Mouse (Mus musculus): ENCODE measurements around the gene Plxnd1. TPM values are rescaled to one million over a fixed set of nuclear protein-coding genes. Genes with fewer than 3 reads are reported as not detected.

Gene Plxnd1
- polyA plus RNA-seq, 2 experiments: 50.4 to 61.9 TPM

GRCm38 (mm10) chr6:115962439-115963085, 32.2 kb downstream of the Plxnd1 start:
- no peaks in the 10 kb centered on the region for H3K27me3 ChIP-seq (ENCODE audit: control insufficient read depth, insufficient read depth, low read length)
- no peak for DNase-seq (ENCODE audit: low spot score)
- H3K9ac ChIP-seq (ENCODE audit: low read depth, low read length, severe bottlenecking): no peak overlapping the region
- H3K9me3 ChIP-seq (ENCODE audit: control insufficient read depth, low read length): no peaks in the 10 kb centered on the region
- ATAC-seq (ENCODE audit: low FRiP score, low read depth): no peak
- H3K4me1 ChIP-seq (ENCODE audit: control insufficient read depth, insufficient read depth, low read length): peaks cover 13% of the 10 kb centered on the region
- WGBS: 45% methylated on average over 23 of the region's 23 CpGs
- peaks cover 6% of the 10 kb centered on the region for H3K36me3 ChIP-seq (ENCODE audit: control insufficient read depth, insufficient read depth, low read length)
- no peak overlapping the region for H3K4me3 ChIP-seq (replicated peaks; ENCODE audit: low read length)
- no peak overlapping the region for H3K27ac ChIP-seq (replicated peaks; ENCODE audit: low read depth, low read length)
- no peak overlapping the region for H3K4me2 ChIP-seq (replicated peaks; ENCODE audit: low read depth, low read length, severe bottlenecking)
- no peak for TF ChIP-seq POLR2A (IDR thresholded peaks at IDR 0.05; ENCODE audit: borderline replicate concordance, extremely low read depth, insufficient read depth, insufficient read length)

- TF ChIP-seq POLR2A (IDR thresholded peaks at IDR 0.05; ENCODE audit: borderline replicate concordance, extremely low read depth, insufficient read depth, insufficient read length): no peak
- no peak overlapping the region for H3K9ac ChIP-seq (ENCODE audit: low read depth, low read length, severe bottlenecking)
- H3K27me3 ChIP-seq (ENCODE audit: control insufficient read depth, insufficient read depth, low read length): no peaks in the 10 kb centered on the region
- peaks cover 6% of the 10 kb centered on the region for H3K36me3 ChIP-seq (ENCODE audit: control insufficient read depth, insufficient read depth, low read length)
- no peak for ATAC-seq (ENCODE audit: low FRiP score, low read depth)
- no peak overlapping the region for H3K4me2 ChIP-seq (replicated peaks; ENCODE audit: low read depth, low read length, severe bottlenecking)
- no peak overlapping the region for H3K27ac ChIP-seq (replicated peaks; ENCODE audit: low read depth, low read length)
- WGBS: 89% methylated on average over 3 of the region's 3 CpGs
- H3K4me3 ChIP-seq (replicated peaks; ENCODE audit: low read length): no peak overlapping the region
- H3K9me3 ChIP-seq (ENCODE audit: control insufficient read depth, low read length): no peaks in the 10 kb centered on the region
- peaks cover 20% of the 10 kb centered on the region for H3K4me1 ChIP-seq (ENCODE audit: control insufficient read depth, insufficient read depth, low read length)
- no peak for DNase-seq (ENCODE audit: low spot score)
Measured at GRCm38 (mm10) chr6:115961743-115962142, 33.1 kb downstream of the Plxnd1 start.

- DNase-seq (ENCODE audit: low spot score): no peak
- no peak for ATAC-seq (ENCODE audit: low FRiP score, low read depth)
- Histone ChIP-seq H3K4me2 (replicated peaks; ENCODE audit: low read depth, low read length, severe bottlenecking) (no peak overlapping the region), H3K4me3 (replicated peaks; ENCODE audit: low read length) (no peak overlapping the region), H3K9ac (ENCODE audit: low read depth, low read length, severe bottlenecking) (no peak overlapping the region), H3K4me1 (ENCODE audit: control insufficient read depth, insufficient read depth, low read length) (peaks cover 20% of the 10 kb centered on the region), H3K27me3 (ENCODE audit: control insufficient read depth, insufficient read depth, low read length) (no peaks in the 10 kb centered on the region), H3K36me3 (ENCODE audit: control insufficient read depth, insufficient read depth, low read length) (no peaks in the 10 kb centered on the region), H3K27ac (replicated peaks; ENCODE audit: low read depth, low read length) (no peak overlapping the region), H3K9me3 (ENCODE audit: control insufficient read depth, low read length) (no peaks in the 10 kb centered on the region)
- 91% methylated on average over 19 of the region's 19 CpGs for WGBS
- no peak for TF ChIP-seq POLR2A (IDR thresholded peaks at IDR 0.05; ENCODE audit: borderline replicate concordance, extremely low read depth, insufficient read depth, insufficient read length)
Measured at GRCm38 (mm10) chr6:115960322-115960721, 34.5 kb downstream of the Plxnd1 start.

GRCm38 (mm10) chr6:115959151-115959691, 35.6 kb downstream of the Plxnd1 start:
- H3K27me3 ChIP-seq (ENCODE audit: control insufficient read depth, insufficient read depth, low read length): no peaks in the 10 kb centered on the region
- no peak for TF ChIP-seq POLR2A (IDR thresholded peaks at IDR 0.05; ENCODE audit: borderline replicate concordance, extremely low read depth, insufficient read depth, insufficient read length)
- WGBS: 64% methylated on average over 7 of the region's 7 CpGs
- H3K4me3 ChIP-seq (replicated peaks; ENCODE audit: low read length): no peak overlapping the region
- H3K4me2 ChIP-seq (replicated peaks; ENCODE audit: low read depth, low read length, severe bottlenecking): no peak overlapping the region
- ATAC-seq (ENCODE audit: low FRiP score, low read depth): no peak
- peaks cover 23% of the 10 kb centered on the region for H3K4me1 ChIP-seq (ENCODE audit: control insufficient read depth, insufficient read depth, low read length)
- no peak overlapping the region for H3K9ac ChIP-seq (ENCODE audit: low read depth, low read length, severe bottlenecking)
- H3K36me3 ChIP-seq (ENCODE audit: control insufficient read depth, insufficient read depth, low read length): no peaks in the 10 kb centered on the region
- peak; percentile 44 for DNase-seq (ENCODE audit: low spot score)
- H3K27ac ChIP-seq (replicated peaks; ENCODE audit: low read depth, low read length): no peak overlapping the region
- H3K9me3 ChIP-seq (ENCODE audit: control insufficient read depth, low read length): no peaks in the 10 kb centered on the region

- Histone ChIP-seq H3K36me3 (ENCODE audit: control insufficient read depth, insufficient read depth, low read length) (no peaks in the 10 kb centered on the region), H3K4me3 (replicated peaks; ENCODE audit: low read length) (no peak overlapping the region), H3K27me3 (ENCODE audit: control insufficient read depth, insufficient read depth, low read length) (no peaks in the 10 kb centered on the region), H3K4me1 (ENCODE audit: control insufficient read depth, insufficient read depth, low read length) (peaks cover 23% of the 10 kb centered on the region), H3K27ac (replicated peaks; ENCODE audit: low read depth, low read length) (no peak overlapping the region), H3K9me3 (ENCODE audit: control insufficient read depth, low read length) (no peaks in the 10 kb centered on the region), H3K4me2 (replicated peaks; ENCODE audit: low read depth, low read length, severe bottlenecking) (no peak overlapping the region), H3K9ac (ENCODE audit: low read depth, low read length, severe bottlenecking) (no peak overlapping the region)
- DNase-seq (ENCODE audit: low spot score) (no peak), ATAC-seq (ENCODE audit: low FRiP score, low read depth) (no peak)
- no peak for TF ChIP-seq POLR2A (IDR thresholded peaks at IDR 0.05; ENCODE audit: borderline replicate concordance, extremely low read depth, insufficient read depth, insufficient read length)
- 90% methylated on average over 9 of the region's 9 CpGs for WGBS
Measured at GRCm38 (mm10) chr6:115958445-115958844, 36.4 kb downstream of the Plxnd1 start.
